Mouse (Mus musculus) left cerebral cortex, postnatal 25 days (tissue): Measurements from ENCODE around the gene Capzb. TPM values are rescaled to one million over a fixed set of nuclear protein-coding genes. Genes with fewer than 3 reads are reported as not detected.

ENCODE experiments used
- DNase-seq, 2 experiments: peaks; one replicate each; pipeline ENCODE4 v3.0.0; 2022; ENCODE audit warnings: low spot score in 2 of 2, mixed read lengths in 1 of 2
- intact Hi-C: fragments of 180-260 bp; cut with DNase I; formaldehyde crosslinking; loops from one replicate; pipeline ENCODE4 v1.15.1; 2025
- total RNA-seq, 2 experiments: library from RNA; stranded (reverse); gene quantifications; 2 replicates each; pipeline ENCODE4 v1.2.3; 2021

The Capzb gene
- 100 to 1,000 TPM; 350 to 351 TPM for total RNA-seq

GRCm38 (mm10) chr4:139192499-139193175 lies at the start of gene Capzb:
Gene Capzb, plus strand, starts transcription at chr4:139192899.
- intact Hi-C loops: loop anchor here (1.0 to 5.0 kb wide), 4 partner anchors 50 to 118 kb away; partner anchors contain the start of genes Akr7a5, Minos1, Nbl1 and Pqlc2
- DNase-seq: peak; percentile 96 to 97

GRCm38 (mm10) chr4:139142985-139143384 lies 49.7 kb upstream of the Capzb start:
- intact Hi-C loops: no loop called here
- no peak for DNase-seq

- DNase-seq: no peak
- intact Hi-C loops: no loop called here
Measured at GRCm38 (mm10) chr4:139144577-139144976, 48.1 kb upstream of the Capzb start.

- intact Hi-C loops: no loop called here
- DNase-seq: no peak
Measured at GRCm38 (mm10) chr4:139145156-139145555, 47.5 kb upstream of the Capzb start.

- peak in 1 of 2 experiments; percentile 76 for DNase-seq
- intact Hi-C loops: no loop called here
Measured at GRCm38 (mm10) chr4:139146760-139147159, 45.9 kb upstream of the Capzb start.

- DNase-seq: no peak
- intact Hi-C loops: no loop called here
Measured at GRCm38 (mm10) chr4:139151370-139151769, 41.3 kb upstream of the Capzb start.

- DNase-seq: no peak
- intact Hi-C loops: no loop called here
Measured at GRCm38 (mm10) chr4:139154576-139155307, 38.0 kb upstream of the Capzb start.

GRCm38 (mm10) chr4:139156538-139156937 lies 36.2 kb upstream of the Capzb start:
- no peak for DNase-seq
- intact Hi-C loops: no loop called here

- DNase-seq: no peak
- intact Hi-C loops: no loop called here
Measured at GRCm38 (mm10) chr4:139158350-139158749, 34.3 kb upstream of the Capzb start.

- intact Hi-C loops: no loop called here
Measured at GRCm38 (mm10) chr4:139161076-139161475, 31.6 kb upstream of the Capzb start.

GRCm38 (mm10) chr4:139164082-139164481 lies 28.6 kb upstream of the Capzb start:
- no peak for DNase-seq
- intact Hi-C loops: no loop called here

More at GRCm38 (mm10) chr4:139161076-139161475, 31.6 kb upstream of the Capzb start:
- DNase-seq: no peak

GRCm38 (mm10) chr4:139165259-139165658 lies 27.4 kb upstream of the Capzb start:
- intact Hi-C loops: no loop called here
- DNase-seq: no peak

GRCm38 (mm10) chr4:139166244-139166643 lies 26.5 kb upstream of the Capzb start:
- intact Hi-C loops: no loop called here

GRCm38 (mm10) chr4:139167107-139167506 lies 25.6 kb upstream of the Capzb start:
- no peak for DNase-seq
- intact Hi-C loops: no loop called here

More at GRCm38 (mm10) chr4:139166244-139166643, 26.5 kb upstream of the Capzb start:
- no peak for DNase-seq

GRCm38 (mm10) chr4:139168985-139169747 lies 23.5 kb upstream of the Capzb start:
- intact Hi-C loops: no loop called here
- no peak for DNase-seq

- no peak for DNase-seq
- intact Hi-C loops: no loop called here
Measured at GRCm38 (mm10) chr4:139169748-139170279, 22.9 kb upstream of the Capzb start.

- intact Hi-C loops: loop anchor here (5.0 kb wide), 1 partner anchor 253 kb away; no protein-coding TSS in a partner anchor
- DNase-seq: peak in 1 of 2 experiments; percentile 23
Measured at GRCm38 (mm10) chr4:139175061-139175971, 17.4 kb upstream of the Capzb start.

- intact Hi-C loops: loop anchor here (5.0 kb wide), 1 partner anchor 254 kb away; no protein-coding TSS in a partner anchor
- no peak for DNase-seq
Measured at GRCm38 (mm10) chr4:139176023-139176422, 16.7 kb upstream of the Capzb start.

GRCm38 (mm10) chr4:139177921-139178320 lies 14.8 kb upstream of the Capzb start:
- no peak for DNase-seq
- intact Hi-C loops: loop anchor here (5.0 kb wide), 1 partner anchor 256 kb away; no protein-coding TSS in a partner anchor
